Mouse (Mus musculus): ENCODE measurements around the gene Stxbp4.

- TF ChIP-seq RAD21 (IDR thresholded peaks at IDR 0.05; ENCODE audit: low read depth, low read length) (no peak), CTCF (conservative IDR thresholded peaks at IDR 0.05 in 1 of 2, IDR thresholded peaks at IDR 0.05 in 1 of 2; ENCODE audit: low read depth in 2 of 2, low read length in 2 of 2) (no peak), MAX (IDR thresholded peaks at IDR 0.05; ENCODE audit: low read length) (no peak), POLR2A (IDR thresholded peaks at IDR 0.05; ENCODE audit: low read depth, low read length) (no peak), JUN (IDR thresholded peaks at IDR 0.05; ENCODE audit: insufficient read depth, low read depth, low read length) (no peak), UBTF (IDR thresholded peaks at IDR 0.05; ENCODE audit: low read depth, low read length) (no peak), ELF1 (IDR thresholded peaks at IDR 0.05; ENCODE audit: low read depth, low read length) (no peak), JUND (conservative IDR thresholded peaks at IDR 0.05; ENCODE audit: low read depth, low read length) (no peak), USF1 (IDR thresholded peaks at IDR 0.05; ENCODE audit: low read depth, low read length) (no peak), EP300 (IDR thresholded peaks at IDR 0.05; ENCODE audit: low read length) (no peak), CHD2 (IDR thresholded peaks at IDR 0.05; ENCODE audit: low read length) (no peak), TCF12 (IDR thresholded peaks at IDR 0.05; ENCODE audit: low read depth, low read length) (no peak), MXI1 (IDR thresholded peaks at IDR 0.05; ENCODE audit: low read depth, low read length) (no peak), BHLHE40 (IDR thresholded peaks at IDR 0.05; ENCODE audit: low read depth, low read length) (no peak)
Observed at GRCm38 (mm10) chr11:90553963-90554362, 83.9 kb downstream of the Stxbp4 start.

Data from CH12.LX (cell line).